Mouse (Mus musculus) heart, postnatal 36 days (tissue): ENCODE measurements at regions not wholly inside any gene's neighbourhood (a gene's known extent, or its start where the extent isn't known, plus 50 kb on each side); places are given as distances from the start of the nearest gene placed in this dataset.

Experiments
- DNase-seq, 2 experiments: peaks; one replicate each; pipeline ENCODE4 v3.0.0; 2021 to 2022
- intact Hi-C: fragments of 180-260 bp; cut with DNase I; formaldehyde crosslinking; loops from one replicate; pipeline ENCODE4 v1.15.1; 2025

DNA sequence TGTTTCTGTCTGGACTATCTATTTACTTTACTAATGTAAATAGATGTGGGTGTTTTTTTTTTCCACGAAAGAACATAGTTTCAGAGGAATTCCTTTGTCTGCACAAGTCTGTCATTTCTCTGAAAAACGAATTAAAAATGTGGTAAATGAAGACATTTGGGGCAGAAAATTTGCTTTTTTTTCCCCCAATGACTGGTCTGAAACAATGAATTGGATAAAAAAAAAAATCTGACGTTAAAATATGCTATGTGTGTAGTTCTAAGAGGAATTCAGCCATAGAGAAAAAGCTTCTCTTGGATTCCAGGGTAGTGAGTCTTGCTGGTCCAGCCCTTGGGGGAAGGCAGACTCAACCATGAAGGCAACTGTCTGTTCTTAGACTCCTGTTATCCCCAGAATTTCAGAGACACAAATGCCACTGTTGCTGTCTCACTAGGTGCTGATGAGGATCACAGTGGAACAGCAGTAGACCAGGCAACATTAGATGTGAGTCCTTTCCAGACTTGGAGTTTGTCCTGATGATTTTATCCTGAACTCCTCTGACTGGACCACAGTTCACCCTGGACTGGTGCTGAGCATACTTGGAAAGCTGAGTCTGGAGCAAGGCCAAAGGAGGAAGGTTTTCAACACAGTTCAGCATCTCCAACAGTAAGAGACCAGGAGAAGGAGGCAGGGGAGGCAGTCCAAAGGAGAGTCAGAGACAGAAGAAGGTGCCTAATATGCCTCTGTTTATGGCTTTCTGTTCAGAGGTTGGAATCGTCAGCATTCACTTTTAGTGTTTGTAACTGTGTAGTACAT lies 162.3 kb upstream of the Foxq1 start:
- intact Hi-C loops, result no loop called here

DNA sequence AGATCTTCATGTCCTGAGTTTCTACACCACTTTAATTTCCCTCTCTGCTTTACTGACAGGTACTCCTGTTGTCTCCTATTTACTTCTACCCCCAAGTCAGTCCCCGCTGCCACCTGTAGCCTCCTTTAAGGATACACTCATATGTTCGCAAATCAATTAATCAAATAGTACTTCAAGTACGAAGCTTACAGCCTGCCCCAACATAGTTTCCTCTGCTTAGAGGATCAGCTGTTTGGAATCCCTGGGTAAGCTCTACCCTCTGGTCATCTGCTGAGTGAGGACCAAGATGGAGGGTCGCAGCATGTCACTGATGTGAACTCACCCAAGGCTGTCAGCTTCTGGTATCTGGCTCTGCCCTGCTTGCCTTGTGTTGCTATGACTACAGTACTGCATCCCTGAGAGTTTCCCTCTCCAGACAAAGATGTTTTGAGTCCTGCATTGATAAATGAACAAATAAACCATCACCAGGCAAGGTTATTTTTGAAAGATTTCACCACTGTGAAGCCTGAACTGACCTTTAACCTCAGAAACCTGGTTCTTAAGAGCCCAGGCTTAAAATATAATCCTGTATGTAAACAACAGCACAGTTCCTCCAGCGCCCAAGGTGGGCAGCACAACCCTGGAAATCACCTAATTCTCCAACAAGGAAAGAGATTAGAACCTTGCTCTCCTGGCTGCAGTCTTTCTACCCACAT lies 159.6 kb upstream of the Foxq1 start:
- intact Hi-C loops, result no loop called here

More for the DNA sequence above, 162.3 kb upstream of the Foxq1 start:
- DNase-seq, result no peak

DNA sequence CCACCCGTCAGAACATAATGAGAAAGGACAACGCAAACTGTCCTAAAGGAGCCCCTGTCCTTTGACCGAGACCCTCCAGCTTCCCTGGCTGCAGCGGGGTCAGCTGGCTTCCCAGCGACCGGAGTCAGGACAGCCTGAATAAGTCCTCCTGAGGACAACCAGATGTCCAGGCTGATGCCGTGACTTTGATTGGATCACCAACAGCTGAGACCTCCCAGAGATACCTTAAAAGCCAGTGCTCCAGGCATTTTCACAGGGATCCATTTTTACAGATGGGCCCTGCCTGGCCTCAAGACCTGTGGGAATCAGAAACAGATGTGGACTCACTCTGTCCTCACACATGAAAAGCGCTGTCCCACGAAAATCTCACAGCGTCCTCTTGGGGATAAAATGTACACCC lies 158.7 kb upstream of the Foxq1 start:
- no peak for DNase-seq

More for the DNA sequence above, 159.6 kb upstream of the Foxq1 start:
- no peak for DNase-seq

DNA sequence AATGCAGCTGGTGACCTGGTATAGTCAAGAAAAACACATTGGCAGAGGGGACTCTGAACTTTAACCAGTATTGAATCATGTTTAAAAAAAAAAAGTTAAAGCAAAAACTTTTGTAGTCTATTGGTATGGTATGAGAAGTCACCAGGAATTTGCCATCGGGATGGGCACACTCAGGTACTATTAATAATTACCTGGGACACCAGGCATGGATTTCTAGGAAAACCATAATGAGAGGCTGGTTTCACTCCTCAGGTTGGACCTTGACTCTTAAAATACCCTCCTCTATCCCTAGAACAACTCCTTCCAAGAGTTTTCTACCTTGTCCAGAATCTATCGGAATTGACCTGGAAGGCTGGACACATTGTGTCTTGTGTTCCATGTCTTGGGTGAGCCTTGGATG lies 155.5 kb upstream of the Foxq1 start:
- no peak for DNase-seq
- intact Hi-C loops, result no loop called here

More for the DNA sequence above, 158.7 kb upstream of the Foxq1 start:
- intact Hi-C loops, result no loop called here

GRCm38 (mm10) chr13:31405312-31405711 lies 150.6 kb upstream of the Foxq1 start:
- intact Hi-C loops, result no loop called here
- no peak for DNase-seq

GRCm38 (mm10) chr13:31408439-31409122 lies 147.4 kb upstream of the Foxq1 start:
- DNase-seq, result no peak
- intact Hi-C loops, result no loop called here

- intact Hi-C loops, result no loop called here
- DNase-seq, result no peak
Measured at GRCm38 (mm10) chr13:31409123-31409513, 146.8 kb upstream of the Foxq1 start.

DNA sequence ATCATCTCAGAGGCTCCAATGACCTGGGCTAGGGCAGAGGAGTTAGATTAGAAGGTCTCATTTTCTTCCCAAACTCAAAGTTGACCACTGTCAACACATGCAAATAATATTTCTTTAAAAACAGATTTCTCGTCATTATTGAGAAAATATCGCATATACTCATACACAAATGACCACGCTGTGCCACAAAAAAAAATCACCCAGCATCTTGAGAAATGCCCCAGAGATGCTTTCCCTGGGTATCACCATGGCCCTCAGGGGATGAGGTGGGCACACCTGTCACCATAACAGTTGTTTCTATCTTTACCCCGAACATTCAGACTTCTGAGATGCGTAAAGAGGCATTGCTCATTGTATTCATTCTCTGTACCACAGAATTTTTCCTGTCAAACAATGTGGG lies 134.4 kb upstream of the Foxq1 start:
- no peak for DNase-seq
- intact Hi-C loops, result no loop called here

GRCm38 (mm10) chr13:31423599-31423998 lies 132.3 kb upstream of the Foxq1 start:
- intact Hi-C loops, result no loop called here

GRCm38 (mm10) chr13:31425825-31426500 lies 130.0 kb upstream of the Foxq1 start:
- DNase-seq, result no peak
- intact Hi-C loops, result no loop called here

More at GRCm38 (mm10) chr13:31423599-31423998, 132.3 kb upstream of the Foxq1 start:
- DNase-seq, result no peak

- intact Hi-C loops, result no loop called here
Measured at GRCm38 (mm10) chr13:31436434-31436833, 119.5 kb upstream of the Foxq1 start.

DNA sequence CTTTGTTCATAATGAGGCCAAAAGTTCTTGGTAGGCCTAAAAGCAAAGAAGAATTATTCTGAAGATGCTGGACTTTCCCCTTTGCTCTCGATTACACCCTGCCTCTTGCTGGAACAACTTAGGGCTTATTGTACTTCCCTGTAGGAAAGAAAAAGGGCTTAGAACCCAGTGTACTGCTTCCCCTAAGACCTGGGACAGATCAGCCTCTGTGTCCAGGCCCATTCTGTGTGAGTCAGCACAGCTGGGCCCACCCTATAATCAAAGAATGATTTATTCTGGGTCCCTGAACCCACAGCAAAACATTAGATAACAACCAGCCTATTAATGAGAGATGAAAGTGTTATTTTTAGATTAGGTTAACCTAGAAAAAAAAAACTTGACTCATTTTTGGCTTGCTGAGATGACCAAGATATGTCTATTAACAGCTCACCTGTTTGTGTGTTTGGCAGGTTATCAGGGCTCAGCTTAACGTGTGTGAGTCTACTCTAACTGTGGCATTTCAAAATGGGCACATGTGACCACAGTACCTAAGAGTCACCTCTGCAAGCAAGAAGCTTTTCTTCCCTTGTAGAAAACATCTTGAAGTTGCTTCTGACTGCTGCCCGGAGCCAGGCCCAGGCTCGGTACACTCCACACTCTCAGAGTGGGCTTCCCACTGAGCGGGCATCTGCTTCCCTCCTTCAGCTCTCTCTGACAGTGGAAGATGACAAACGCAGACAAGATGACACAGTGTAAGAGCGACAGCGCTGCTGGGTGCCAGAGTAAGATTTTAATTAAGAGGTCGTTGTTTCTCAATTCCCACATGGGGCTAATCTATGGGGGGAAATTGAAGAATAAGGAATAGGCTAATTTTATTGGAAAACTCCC lies 115.9 kb upstream of the Foxq1 start:
- no peak for DNase-seq
- intact Hi-C loops, result no loop called here

More at GRCm38 (mm10) chr13:31436434-31436833, 119.5 kb upstream of the Foxq1 start:
- DNase-seq, result no peak

GRCm38 (mm10) chr13:31458883-31459282 lies 97.1 kb upstream of the Foxq1 start:
- no peak for DNase-seq
- intact Hi-C loops, result no loop called here

GRCm38 (mm10) chr13:31465141-31465540 lies 90.8 kb upstream of the Foxq1 start:
- DNase-seq, result no peak
- intact Hi-C loops, result no loop called here

- intact Hi-C loops, result no loop called here
- no peak for DNase-seq
Measured at GRCm38 (mm10) chr13:31465711-31466110, 90.2 kb upstream of the Foxq1 start.

DNA sequence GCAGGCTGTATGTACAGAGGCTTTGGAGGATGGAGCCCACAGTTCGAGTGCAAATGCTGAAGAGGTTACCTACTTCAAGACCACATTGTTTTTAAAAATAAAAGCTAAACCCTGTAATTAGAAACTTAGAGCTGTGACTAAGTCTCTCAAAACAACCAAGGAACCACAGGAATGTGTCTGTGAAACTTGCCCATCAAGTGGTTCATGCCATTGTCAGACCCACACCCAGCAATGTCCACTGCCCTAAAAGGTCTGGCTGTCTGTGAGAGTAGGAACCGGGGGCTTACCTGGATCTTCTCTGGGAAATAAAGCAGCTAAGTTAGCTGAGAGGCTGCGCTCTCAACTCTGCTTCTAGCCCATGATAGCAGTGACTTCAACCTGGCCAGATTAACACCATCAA lies 87.8 kb upstream of the Foxq1 start:
- intact Hi-C loops, result no loop called here
- no peak for DNase-seq

GRCm38 (mm10) chr13:31468983-31469382 lies 87.0 kb upstream of the Foxq1 start:
- DNase-seq, result no peak
- intact Hi-C loops, result no loop called here

- DNase-seq, result no peak
- intact Hi-C loops, result no loop called here
Measured at GRCm38 (mm10) chr13:31472366-31472765, 83.6 kb upstream of the Foxq1 start.

GRCm38 (mm10) chr13:31472804-31473203 lies 83.1 kb upstream of the Foxq1 start:
- no peak for DNase-seq
- intact Hi-C loops, result no loop called here

GRCm38 (mm10) chr13:31473275-31473674 lies 82.7 kb upstream of the Foxq1 start:
- intact Hi-C loops, result no loop called here
- DNase-seq, result no peak
